Mouse (Mus musculus) CD4-positive naive resting alpha-beta T cell, adult 76 days (primary cell): ENCODE data around the gene Gm10228. TPM values are rescaled to one million over a fixed set of nuclear protein-coding genes. Genes with fewer than 3 reads are reported as not detected.

Experiments used
- total RNA-seq: library from RNA; stranded (reverse); gene quantifications from one replicate; pipeline ENCODE4 v1.2.4, GENCODE M21; 2023

Gene Gm10228
- total RNA-seq: not detected

GRCm38 (mm10) chr16:89041372-89041771, at the start of gene Gm10228:
TSS of gene Gm10228 (minus strand) at chr16:89041472.

GRCm38 (mm10) chr16:89063902-89064301, 22.6 kb upstream of the Gm10228 start, which contains the start of gene 1110025L11Rik:
TSS of gene 1110025L11Rik (minus strand) at chr16:89064002.

DNA sequence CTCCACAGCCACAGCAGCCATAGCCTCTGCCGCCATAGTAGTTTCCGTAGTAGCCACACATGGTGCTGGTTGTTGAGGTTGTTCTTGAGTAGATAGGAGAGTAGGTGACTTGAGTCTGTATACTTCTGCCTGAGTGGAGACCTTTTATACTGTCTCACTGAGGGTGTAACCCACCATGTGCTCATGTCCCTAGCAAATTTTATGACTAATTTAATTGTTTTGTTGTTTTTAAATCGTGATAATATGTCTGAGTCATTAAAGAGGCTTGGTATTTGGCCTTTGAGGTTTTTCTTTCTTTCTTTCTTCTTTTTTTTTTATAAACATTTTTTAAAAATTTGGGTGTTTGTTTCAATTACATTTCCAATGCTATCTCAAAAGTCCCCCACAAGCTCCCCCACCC, 6.5 kb upstream of the Gm10228 start, which contains the start of gene Krtap6-5:
Gene Krtap6-5 (minus strand): TSS at position 101 of the 400 bp plus-strand sequence.

GRCm38 (mm10) chr16:89031399-89031798, 9.9 kb downstream of the Gm10228 start, which contains the start of gene Krtap6-1:
TSS of gene Krtap6-1 (plus strand) at chr16:89031699.

DNA sequence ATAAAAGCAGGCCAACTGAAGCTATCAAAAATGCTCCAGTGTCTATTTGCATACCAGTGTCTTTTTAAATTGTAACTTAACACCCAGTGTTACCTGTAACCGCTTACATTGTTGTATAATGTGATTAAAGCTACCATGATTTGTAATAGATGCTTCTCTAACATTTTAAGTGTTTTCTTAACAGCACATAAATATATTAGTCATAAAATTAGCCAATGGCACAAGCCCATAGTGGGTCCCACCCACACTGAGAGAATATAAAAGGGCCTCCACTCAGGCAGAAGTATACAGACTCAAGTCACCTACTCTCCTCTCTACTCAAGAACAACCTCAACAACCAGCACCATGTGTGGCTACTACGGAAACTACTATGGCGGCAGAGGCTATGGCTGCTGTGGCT, 26.3 kb downstream of the Gm10228 start, which contains the start of gene Gm10229:
Gene Gm10229 (plus strand): TSS at position 301 of the 400 bp plus-strand sequence.

DNA sequence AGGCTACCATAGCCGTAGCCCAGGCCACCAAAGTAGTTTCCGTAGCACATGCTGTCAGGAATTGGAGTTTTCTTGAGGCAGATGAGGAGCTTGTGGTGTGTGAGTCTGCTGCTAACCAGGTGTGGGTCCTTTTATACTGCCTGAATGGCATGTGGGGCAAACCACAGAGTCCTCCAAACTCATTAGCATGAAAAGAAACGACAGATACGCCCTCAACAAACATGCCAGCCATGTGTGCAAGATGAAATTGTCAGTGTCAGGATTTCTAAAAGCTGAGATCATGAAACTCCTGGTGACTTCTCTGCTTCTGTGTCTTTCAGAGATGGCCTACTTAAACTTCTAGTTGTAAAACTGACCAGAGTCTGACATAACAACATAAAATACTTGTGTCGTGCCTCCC, 30.6 kb downstream of the Gm10228 start, which contains the start of gene Krtap22-2:
Gene Krtap22-2 (minus strand): TSS at position 101 of the 400 bp plus-strand sequence.

Other genes starting within 250 kb of the Gm10228 start
- gene Gm20741, start 229.3 kb downstream of the Gm10228 start, total RNA-seq: not detected
- gene Krtap15, start 221.3 kb downstream of the Gm10228 start, total RNA-seq: not detected
- gene Krtap14, start 215.3 kb downstream of the Gm10228 start, total RNA-seq: not detected
- gene Krtap19-1, start 172.1 kb downstream of the Gm10228 start, total RNA-seq: not detected
- gene Krtap19-2, start 167.2 kb downstream of the Gm10228 start, total RNA-seq: not detected
- not detected for gene Krtap19-3, start 163.4 kb downstream of the Gm10228 start, total RNA-seq
- not detected for gene Krtap19-4, start 156.4 kb downstream of the Gm10228 start, total RNA-seq
- gene Krtap19-5, start 145.0 kb downstream of the Gm10228 start, total RNA-seq: not detected
- gene Krtap19-9b, start 109.2 kb downstream of the Gm10228 start, total RNA-seq: not detected
- not detected for gene Krtap16-3, start 78.6 kb downstream of the Gm10228 start, total RNA-seq
- not detected for gene Krtap22-2, start 30.7 kb downstream of the Gm10228 start, total RNA-seq
- not detected for gene Gm10229, start 26.2 kb downstream of the Gm10228 start, total RNA-seq
- not detected for gene Krtap6-1, start 9.8 kb downstream of the Gm10228 start, total RNA-seq
- gene Krtap6-5, start 6.4 kb upstream of the Gm10228 start, total RNA-seq: not detected
- gene 1110025L11Rik, start 22.5 kb upstream of the Gm10228 start, total RNA-seq: not detected
- not detected for gene Krtap6-3, start 42.5 kb upstream of the Gm10228 start, total RNA-seq
- not detected for gene Gm6358, start 99.4 kb upstream of the Gm10228 start, total RNA-seq
- not detected for gene Gm10061, start 109.6 kb upstream of the Gm10228 start, total RNA-seq
- gene Gm9789, start 116.5 kb upstream of the Gm10228 start, total RNA-seq: not detected
- not detected for gene Gm7735, start 128.0 kb upstream of the Gm10228 start, total RNA-seq
- not detected for gene 1110057P08Rik, start 133.3 kb upstream of the Gm10228 start, total RNA-seq
- gene Krtap20-2, start 164.4 kb upstream of the Gm10228 start, total RNA-seq: not detected